Mouse (Mus musculus) lung, adult 2 months (tissue): ENCODE data around the gene Magi1.
A peak's percentile ranks its signal among the peaks of the same experiment; 100 is the strongest.

Experiments used
- CTCF ChIP-seq: fragments of 200-500 bp; IDR thresholded peaks from 2 replicates; pipeline ENCODE4 v1.5.1; 2011; ENCODE audit warnings: mild to moderate bottlenecking, low read length, control low read depth; ENCODE audit not compliant: insufficient read depth
- POLR2A ChIP-seq: fragments of 200-500 bp; IDR thresholded peaks from 2 replicates; pipeline ENCODE4 v1.6.1; 2011; ENCODE audit warnings: low read depth, mild to moderate bottlenecking, control low read depth, low read length, borderline replicate concordance; ENCODE audit errors: extremely low read depth

DNA sequence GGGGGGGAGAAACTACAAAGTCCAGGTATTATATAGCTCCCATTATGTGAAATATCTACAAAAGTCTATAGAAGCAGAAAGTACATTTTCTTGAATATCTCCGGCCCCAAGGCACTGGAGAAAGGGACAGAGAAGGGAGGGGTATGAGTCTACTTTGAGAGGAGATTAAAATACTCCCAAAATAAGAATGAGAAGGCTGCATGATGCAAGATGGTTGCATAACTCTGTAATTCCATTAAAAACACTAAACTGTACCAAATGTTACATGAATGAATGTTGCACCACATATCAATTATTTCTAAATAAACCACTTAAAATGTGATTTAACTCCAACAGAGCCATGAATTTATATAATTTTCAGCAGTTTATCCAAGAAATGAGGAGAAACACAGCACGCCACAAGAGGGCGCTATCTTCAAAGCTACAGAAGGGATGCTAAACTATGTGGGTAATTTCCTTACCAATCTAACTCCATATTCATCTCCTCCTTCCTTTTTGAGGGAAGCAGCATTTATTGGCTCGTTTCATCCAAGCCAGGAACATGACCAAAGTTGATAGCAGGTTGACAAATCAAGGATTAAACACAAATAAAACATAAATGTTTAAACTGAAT, 202.7 kb downstream of the Magi1 start:
- TF ChIP-seq CTCF (peak; percentile 36; the same call in 1 of the 2 replicates), POLR2A (no peak)
